Mouse (Mus musculus) G1E (cell line): ENCODE results near the gene Ascl3.

Experiments
- CTCF ChIP-seq: IDR thresholded peaks from 2 replicates; pipeline ENCODE4 v1.5.1; 2012; ENCODE audit warnings: low read depth, low read length, inconsistent platforms, mixed read lengths
- GATA1 ChIP-seq: IDR thresholded peaks from 2 replicates; pipeline ENCODE4 v1.6.1; 2012; ENCODE audit warnings: borderline replicate concordance, low read length, inconsistent platforms, mixed read lengths
- GATA2 ChIP-seq: IDR thresholded peaks from 2 replicates; pipeline ENCODE4 v1.6.1; 2012; ENCODE audit warnings: low read depth, low read length, inconsistent platforms, borderline replicate concordance
- POLR2AphosphoS5 ChIP-seq: IDR thresholded peaks from 2 replicates; pipeline ENCODE4 v1.6.1; 2012; ENCODE audit warnings: low read depth, low read length, inconsistent platforms; ENCODE audit not compliant: insufficient replicate concordance
- TAL1 ChIP-seq: conservative IDR thresholded peaks from 2 replicates; pipeline ENCODE4 v1.6.1; 2012; ENCODE audit warnings: low read depth, low read length, inconsistent platforms, mixed read lengths

GRCm38 (mm10) chr7:109707023-109707785, 24.3 kb downstream of the Ascl3 start:
- TF ChIP-seq CTCF: 0 out of 2 replicates have a peak, but pooled peaks have one; percentile 5
- no peak for TF ChIP-seq POLR2AphosphoS5
- no peak for TF ChIP-seq GATA1
- no peak for TF ChIP-seq TAL1
- no peak for TF ChIP-seq GATA2
